Mouse (Mus musculus) Patski (cell line): ENCODE data around the gene Baz1a. TPM values are rescaled to one million over a fixed set of nuclear protein-coding genes. Genes with fewer than 3 reads are reported as not detected.

ENCODE experiments used
- ATAC-seq: fragments of 100-300 bp; one replicate; pipeline ENCODE4 v1.8.0; 2021
- CTCF ChIA-PET: fragments of 350-600 bp; sonication (Branson Sonifier 250); formaldehyde crosslinking; loops from one replicate; lab custom pipeline; 2022; ENCODE audit warnings: inconsistent platforms; lab: Charles Lee
- POLR2A ChIA-PET: fragments of 350-600 bp; sonication (Branson Sonifier 250); formaldehyde crosslinking; loops from one replicate; lab custom pipeline; 2022; ENCODE audit warnings: antibody characterized with exemption, inconsistent platforms; lab: Charles Lee
- DNase-seq: peaks from one replicate; pipeline ENCODE4 v3.0.0-alpha.2; 2011; ENCODE audit warnings: low read depth, low spot score
- H3K27me3 ChIP-seq: fragments of 371-371 bp; one replicate; pipeline ENCODE4 v1.5.1; 2021
- CTCF ChIP-seq: fragments of 100-300 bp; IDR thresholded peaks from one replicate; pipeline ENCODE4 v1.5.1; 2021
- in situ Hi-C: fragments of 300-500 bp; cut with MboI; formaldehyde crosslinking; loops from 3 replicates; pipeline ENCODE4 v1.11.1; 2018; ENCODE audit warnings: low pct_unique_long_range_greater_than_20kb, mixed read lengths
- polyA plus RNA-seq: library from polyadenylated mRNA; unstranded; gene quantifications from one replicate; pipeline ENCODE4 v1.2.3, GENCODE M21; 2021

The Baz1a gene
- polyA plus RNA-seq, 1 experiment from 2014 or later = 20.4 TPM

DNA sequence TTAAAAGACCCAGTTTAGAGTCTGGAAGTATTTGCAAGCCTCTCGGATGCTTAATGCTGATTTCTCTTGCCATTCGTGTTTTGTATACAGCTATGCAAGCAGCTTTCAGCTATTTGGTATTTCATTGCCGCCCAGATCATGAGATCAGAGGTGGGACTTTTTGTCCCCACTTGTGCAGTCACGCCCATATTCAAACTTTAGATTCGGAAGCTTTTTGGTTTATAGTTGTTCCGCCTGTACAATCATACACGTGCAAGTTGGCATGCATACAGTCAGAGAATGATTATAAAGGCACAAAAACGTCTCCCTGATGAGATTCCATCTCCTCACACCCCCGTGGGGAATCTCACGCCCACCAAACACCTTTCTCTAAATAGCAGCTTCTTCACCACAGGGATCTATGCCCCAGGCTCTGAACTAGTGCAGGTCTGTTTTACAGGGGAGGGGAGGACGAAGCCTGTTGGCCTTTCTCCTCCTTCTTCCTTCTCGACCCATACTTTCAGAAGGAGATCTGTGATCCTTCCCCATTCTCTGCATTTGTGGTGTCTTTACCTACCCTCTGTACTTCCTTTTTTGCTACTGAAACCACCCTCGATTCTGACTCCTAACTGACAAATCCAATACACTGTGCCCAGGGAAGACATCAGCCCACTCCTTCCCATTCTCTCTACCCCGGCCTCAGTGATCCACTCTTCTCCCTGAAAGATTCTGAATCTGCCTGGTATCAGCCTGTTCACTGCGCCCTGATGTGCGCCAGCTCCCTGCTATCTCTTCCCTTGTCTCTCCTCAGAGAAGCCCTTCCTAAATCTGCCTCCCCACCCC lies 20.7 kb downstream of the Baz1a start:
- ChIA-PET POLR2A (interaction anchor here (0.5 kb wide), 1 partner anchor 17 kb away, joined by 3 read pairs; no protein-coding TSS in a partner anchor), CTCF (no interaction called here)
- in situ Hi-C loops = no loop called here

GRCm38 (mm10) chr12:54992814-54993213 lies 21.3 kb downstream of the Baz1a start:
- DNase-seq = no peak
- POLR2A ChIA-PET = no interaction called here
- ATAC-seq = no peak
- no peak for TF ChIP-seq CTCF
- in situ Hi-C loops = no loop called here
- no peaks in the 10 kb centered on the region for H3K27me3 ChIP-seq
- CTCF ChIA-PET = no interaction called here

More for the DNA sequence above, 20.7 kb downstream of the Baz1a start:
- TF ChIP-seq CTCF = no peak
- no peaks in the 10 kb centered on the region for H3K27me3 ChIP-seq
- no peak for ATAC-seq
- DNase-seq = no peak

DNA sequence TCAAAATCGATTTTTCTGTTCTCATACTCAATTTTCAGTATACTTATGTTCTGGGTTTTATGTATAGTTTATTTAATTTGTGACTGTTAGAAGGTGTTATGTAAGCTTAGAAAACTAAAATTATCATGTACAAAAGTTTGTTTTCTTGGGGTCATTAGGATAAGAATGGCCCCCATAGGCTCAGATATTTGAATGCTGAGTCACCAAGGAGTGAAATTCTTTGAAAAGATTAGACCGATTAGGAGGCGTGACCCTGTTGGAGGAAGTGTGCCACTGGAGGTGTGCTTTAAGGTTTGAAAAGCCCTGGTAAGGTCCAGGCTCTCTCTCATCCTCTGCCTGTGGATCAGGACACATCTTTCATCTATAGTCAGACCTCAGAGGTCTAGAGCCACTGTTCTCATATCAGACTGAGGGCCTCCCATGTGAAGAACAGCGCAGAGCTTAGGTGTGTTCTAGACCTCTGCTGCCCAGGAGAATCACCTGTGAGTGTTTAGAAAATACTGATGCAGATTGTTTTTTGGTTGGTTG lies 25.8 kb downstream of the Baz1a start:
- ChIA-PET CTCF (no interaction called here), POLR2A (no interaction called here)
- H3K27me3 ChIP-seq = no peaks in the 10 kb centered on the region
- DNase-seq = no peak
- TF ChIP-seq CTCF = no peak
- in situ Hi-C loops = no loop called here
- no peak for ATAC-seq

DNA sequence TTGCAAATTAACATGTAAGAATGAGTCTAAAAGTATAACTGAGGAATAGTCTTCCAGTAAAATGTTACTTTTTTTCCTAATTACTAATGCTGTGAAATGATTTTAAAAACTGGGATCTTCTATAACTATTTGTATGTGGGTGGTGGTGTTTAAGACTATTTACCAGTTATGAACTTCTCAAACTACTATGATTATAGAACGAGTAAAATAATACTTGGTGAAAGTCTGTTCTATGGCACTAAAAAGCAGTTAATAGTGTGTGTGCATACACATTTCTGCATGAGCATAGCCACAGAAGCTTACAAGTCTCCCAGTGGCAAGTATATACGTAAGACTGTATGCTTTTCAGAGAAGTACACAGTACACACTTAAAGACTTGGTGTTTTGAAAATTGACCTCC lies 27.0 kb downstream of the Baz1a start:
- no peaks in the 10 kb centered on the region for H3K27me3 ChIP-seq
- ATAC-seq (no peak), DNase-seq (no peak)
- in situ Hi-C loops = no loop called here
- no peak for TF ChIP-seq CTCF
- CTCF ChIA-PET = no interaction called here
- POLR2A ChIA-PET = no interaction called here

GRCm38 (mm10) chr12:54986052-54986717 lies 28.0 kb downstream of the Baz1a start, which contains the start of gene Gm20403:
Gene Gm20403 (minus strand): TSS chr12:54986529.
- in situ Hi-C loops = no loop called here
- peak; percentile 46 for DNase-seq
- TF ChIP-seq CTCF = no peak
- ATAC-seq = peak; percentile 91
- H3K27me3 ChIP-seq = no peaks in the 10 kb centered on the region
- CTCF ChIA-PET = no interaction called here
- POLR2A ChIA-PET = no interaction called here

DNA sequence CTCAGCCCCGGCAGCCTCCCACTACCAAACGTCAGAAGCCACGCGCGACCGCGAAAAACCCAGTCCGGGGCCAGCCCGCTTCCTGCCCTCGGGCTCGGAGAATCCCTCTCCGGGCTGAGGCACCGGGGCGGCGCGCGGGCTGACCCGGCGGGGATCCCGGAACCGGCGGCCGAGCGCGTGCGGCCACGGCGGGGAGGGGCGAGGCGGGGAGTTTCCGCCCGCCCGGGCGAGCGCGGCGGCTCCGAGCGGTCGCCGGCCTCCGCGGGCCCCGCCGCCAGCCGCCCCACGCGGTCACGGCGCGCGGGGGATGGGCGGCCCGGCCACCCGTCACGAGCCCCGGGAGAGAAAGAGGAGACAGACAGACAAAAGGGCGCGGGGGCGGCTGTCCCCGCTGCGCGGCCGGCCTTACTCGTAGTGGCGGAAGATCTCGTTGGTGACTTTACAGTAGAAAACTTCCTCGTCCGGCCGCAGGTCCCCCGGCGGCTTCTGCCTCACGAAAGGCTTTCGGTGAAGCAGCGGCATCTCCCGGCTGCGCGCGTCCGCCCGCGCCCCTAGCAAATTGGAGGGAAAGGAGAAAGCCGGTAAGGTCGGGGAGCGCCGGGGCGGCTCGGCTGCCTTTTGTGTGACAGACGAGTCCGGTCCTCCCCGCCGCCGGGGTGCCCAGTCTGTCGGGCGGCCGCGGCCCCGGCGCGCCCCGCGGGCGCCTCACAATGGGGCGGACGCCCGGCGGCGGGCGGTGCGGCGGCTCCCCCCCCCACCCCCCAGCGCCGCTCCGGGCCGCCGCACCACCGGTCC lies 28.7 kb downstream of the Baz1a start:
- ChIA-PET POLR2A (no interaction called here), CTCF (no interaction called here)
- ATAC-seq (peak; percentile 55), DNase-seq (no peak)
- no peaks in the 10 kb centered on the region for H3K27me3 ChIP-seq
- in situ Hi-C loops = no loop called here
- peak; percentile 5 for TF ChIP-seq CTCF

DNA sequence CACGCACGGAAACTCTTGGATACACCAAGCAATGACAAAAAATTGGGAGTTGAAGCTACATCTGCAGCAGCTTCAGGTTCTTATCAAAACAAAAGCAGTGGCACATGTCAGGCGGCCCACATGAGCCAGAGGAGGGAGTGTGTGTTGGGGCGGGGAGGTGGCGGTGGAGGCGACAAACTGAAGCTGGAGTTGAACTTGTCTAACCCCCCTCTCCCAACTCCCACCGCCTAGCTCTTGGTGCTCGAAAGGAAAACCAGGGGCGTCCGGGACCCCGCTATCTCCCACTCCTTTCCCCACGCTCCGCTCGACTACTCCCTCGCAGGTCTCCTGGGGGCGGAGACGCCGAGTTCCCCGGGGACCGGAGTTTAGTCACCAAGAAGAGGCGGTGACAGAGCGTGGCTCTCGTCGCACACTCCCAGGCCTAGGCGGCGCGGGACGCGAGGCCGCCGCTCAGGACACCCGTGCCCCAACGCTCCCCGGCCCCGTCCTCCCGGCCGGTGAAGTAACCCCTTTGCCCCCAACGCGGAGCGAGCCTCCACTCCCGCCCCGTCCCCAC lies 29.4 kb downstream of the Baz1a start:
- no peaks in the 10 kb centered on the region for H3K27me3 ChIP-seq
- DNase-seq (no peak), ATAC-seq (peak; percentile 13)
- ChIA-PET CTCF (no interaction called here), POLR2A (interaction anchor here (0.9 kb wide), 1 partner anchor 19 kb away, joined by 3 read pairs; no protein-coding TSS in a partner anchor)
- TF ChIP-seq CTCF = no peak
- in situ Hi-C loops = no loop called here

DNA sequence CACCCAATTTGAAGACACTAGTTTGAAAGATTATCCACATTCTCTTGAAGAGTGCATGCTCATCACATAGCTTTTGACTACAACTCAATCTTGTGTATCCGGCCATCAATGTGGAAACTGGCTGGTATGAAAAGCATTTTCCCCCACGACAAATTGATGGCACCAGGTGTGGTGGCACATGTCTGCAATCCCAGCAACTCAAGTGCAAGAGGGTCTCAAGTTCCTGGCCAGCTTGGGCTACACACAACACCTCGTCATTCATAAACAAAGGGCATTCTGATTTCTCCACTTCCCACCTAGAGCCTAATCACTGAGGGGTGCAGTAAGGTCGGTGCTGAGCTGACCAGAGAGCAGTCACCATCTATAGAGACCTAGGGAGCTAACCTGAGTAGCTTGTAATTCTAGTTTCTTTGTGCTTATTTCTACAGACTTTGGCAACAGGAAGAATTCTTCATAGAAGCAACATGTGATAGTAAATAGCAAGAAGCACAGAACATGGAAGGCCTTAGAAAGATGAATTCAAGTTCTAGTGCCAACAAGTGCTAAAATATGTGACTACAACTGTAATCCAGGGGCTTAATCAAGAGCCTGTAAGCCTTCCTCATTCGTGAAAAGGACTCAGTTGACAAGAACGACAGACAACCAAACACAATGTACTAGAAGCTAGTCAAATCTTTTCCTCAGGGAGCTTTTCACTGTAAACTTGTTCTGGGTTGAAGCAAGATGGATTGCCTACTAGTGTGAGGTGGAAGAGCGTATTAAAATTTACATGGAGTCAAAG lies 31.0 kb downstream of the Baz1a start:
- CTCF ChIA-PET = interaction anchor here (0.6 kb wide), 1 partner anchor 124 kb away, joined by 3 read pairs; no protein-coding TSS in a partner anchor
- H3K27me3 ChIP-seq = no peaks in the 10 kb centered on the region
- DNase-seq = no peak
- POLR2A ChIA-PET = no interaction called here
- TF ChIP-seq CTCF = no peak
- no peak for ATAC-seq
- in situ Hi-C loops = no loop called here

DNA sequence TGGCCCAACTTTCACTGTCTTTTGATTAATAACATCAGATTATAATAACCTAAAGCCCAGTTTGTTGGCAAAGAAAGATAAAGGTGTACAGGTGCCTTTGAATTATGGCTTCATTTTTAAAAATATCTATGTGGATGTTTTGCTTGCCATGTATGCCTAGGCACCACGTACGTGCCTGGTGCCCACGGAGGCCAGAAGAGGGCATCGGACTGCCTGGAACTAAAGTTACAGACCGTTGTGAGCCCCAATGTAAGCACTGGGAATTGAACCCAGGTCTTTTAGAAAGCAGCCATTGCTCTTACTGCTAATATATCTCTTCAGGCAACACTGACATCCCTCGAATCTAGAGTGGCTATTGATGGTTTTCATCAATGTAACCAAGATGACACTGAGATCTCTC lies 32.2 kb downstream of the Baz1a start:
- in situ Hi-C loops = no loop called here
- ChIA-PET POLR2A (no interaction called here), CTCF (no interaction called here)
- no peaks in the 10 kb centered on the region for H3K27me3 ChIP-seq
- DNase-seq = no peak
- ATAC-seq = no peak
- TF ChIP-seq CTCF = peak; percentile 12

GRCm38 (mm10) chr12:54980939-54981338 lies 33.2 kb downstream of the Baz1a start:
- no peaks in the 10 kb centered on the region for H3K27me3 ChIP-seq
- CTCF ChIA-PET = no interaction called here
- TF ChIP-seq CTCF = no peak
- POLR2A ChIA-PET = no interaction called here
- in situ Hi-C loops = no loop called here
- DNase-seq (no peak), ATAC-seq (no peak)
